In genomic region chr19:44161515-44161914, GRCm38 (mm10) we compare ENCODE assay signal across 11 mouse cellular contexts. TPM values are rescaled to one million over a fixed set of nuclear protein-coding genes. Genes with fewer than 3 reads are reported as not detected.
DNase-seq lines count a peak whose midpoint lies in the region; ATAC-seq and TF ChIP-seq lines count a peak whose summit lies in the region.
"Had no signal": no experiment of that assay in that cellular context is flagged by ENCODE, and none has a peak within 500 bp of the region (broad histone marks: within the 10 kb centered on the region; RNA-seq: fewer than 3 reads in every experiment).

No protein-coding gene starts in this region.

- H3K4me2 ChIP-seq in lung, postnatal 0 days (replicated peaks; ENCODE audit: low read depth, low read length): no peak overlapping the region

- no peaks in the 10 kb centered on the region for H3K4me1 ChIP-seq in lung, postnatal 0 days (ENCODE audit: insufficient read depth, low read depth, low read length)
- no peaks in the 10 kb centered on the region for H3K4me1 ChIP-seq in cortical plate, adult 2 months (ENCODE audit: control insufficient read depth, insufficient read depth, low read length)
- H3K4me1 ChIP-seq: midbrain, embryonic 10.5 days had no signal

- no peak overlapping the region for H3K4me3 ChIP-seq in lung, postnatal 0 days (ENCODE audit: low read depth, low read length)
- no peak overlapping the region for H3K4me3 ChIP-seq in cortical plate, adult 2 months (ENCODE audit: insufficient read depth, low read length)
- H3K4me3 ChIP-seq: midbrain, embryonic 10.5 days had no signal

- H3K9ac ChIP-seq in lung, postnatal 0 days (replicated peaks; ENCODE audit: low read depth): no peak overlapping the region

- no peaks in the 10 kb centered on the region for H3K9me3 ChIP-seq in lung, postnatal 0 days (ENCODE audit: low read length)
- H3K9me3 ChIP-seq: midbrain, embryonic 10.5 days had no signal

- DNase-seq in frontal cortex, postnatal 25 days (ENCODE audit: low spot score in 2 of 2): no peak
- peak; percentile 70 for DNase-seq in lung, postnatal 0 days (ENCODE audit: low spot score)
- no peak for DNase-seq in lung, adult 18-20 months
- peak; percentile 48 for DNase-seq in retina, postnatal 1 day
- DNase-seq in urinary bladder, adult 2 months (ENCODE audit: low spot score): no peak
- DNase-seq in layer of hippocampus, adult 9-10 months (ENCODE audit: low spot score): no peak
- DNase-seq: cerebellum, adult 9-11 months; layer of hippocampus, postnatal 36 days had no signal

- no peak for TF ChIP-seq EP300 in lung, postnatal 0 days (IDR thresholded peaks at IDR 0.05)

- ATAC-seq in frontal cortex, adult (ENCODE audit: low TSS enrichment): peak; percentile 62; the same call in 1 of the 2 replicates
- ATAC-seq in lung, postnatal 0 days: no peak

- no peak overlapping the region for H3K27ac ChIP-seq in lung, postnatal 0 days (ENCODE audit: low read length)
- H3K27ac ChIP-seq in cortical plate, adult 2 months (ENCODE audit: insufficient read depth, low read length): no peak overlapping the region
- H3K27ac ChIP-seq: midbrain, embryonic 10.5 days had no signal

- WGBS in lung, postnatal 0 days: 4% methylated on average over 3 of the region's 3 CpGs

- H3K36me3 ChIP-seq in lung, postnatal 0 days (ENCODE audit: insufficient read depth, low read length): no peaks in the 10 kb centered on the region
- H3K36me3 ChIP-seq: midbrain, embryonic 10.5 days had no signal

- no peaks in the 10 kb centered on the region for H3K27me3 ChIP-seq in lung, postnatal 0 days (replicated peaks; ENCODE audit: insufficient read depth, low read length)

- no peak for TF ChIP-seq POLR2A in cortical plate, adult 2 months (IDR thresholded peaks at IDR 0.05; ENCODE audit: extremely low read depth, insufficient read depth, low read length)

- TF ChIP-seq CTCF in lung, postnatal 0 days (IDR thresholded peaks at IDR 0.05): peak; percentile 75
- TF ChIP-seq CTCF in cortical plate, adult 2 months (IDR thresholded peaks at IDR 0.05; ENCODE audit: extremely low read depth, insufficient read depth, low read length): peak; percentile 42; the same call in 1 of the 2 replicates

RNA-seq across cellular contexts. Expression of gene Bloc1s2, which starts 15.3 kb away (rescaled TPM):
- polyA plus RNA-seq in lung, postnatal 0 days (2015; fragmentation: Nextera tagmentation; extraction: Ambion mirVana): 62.0 and 63.5 TPM in 2 replicates
- polyA plus RNA-seq in cortical plate, adult 2 months (2012; rRNA removed): 89.3 and 91.0 TPM in 2 replicates
- polyA plus RNA-seq in urinary bladder, adult 2 months (2012; rRNA removed): 54.2 and 61.4 TPM in 2 replicates

RNA-seq across cellular contexts. Expression of gene Cwf19l1, which starts 25.8 kb away (rescaled TPM):
- 14.2 and 18.5 TPM in 2 replicates for polyA plus RNA-seq in lung, postnatal 0 days (2015; fragmentation: Nextera tagmentation; extraction: Ambion mirVana)
- 23.7 and 25.2 TPM in 2 replicates for polyA plus RNA-seq in cortical plate, adult 2 months (2012; rRNA removed)
- polyA plus RNA-seq in urinary bladder, adult 2 months (2012; rRNA removed): 15.0 and 17.0 TPM in 2 replicates

RNA-seq across cellular contexts. Expression of gene Pkd2l1, which starts 30.7 kb away (rescaled TPM):
- 0.04 and 0.05 TPM in 2 replicates for polyA plus RNA-seq in lung, postnatal 0 days (2015; fragmentation: Nextera tagmentation; extraction: Ambion mirVana)
- 1.1 and 1.5 TPM in 2 replicates for polyA plus RNA-seq in cortical plate, adult 2 months (2012; rRNA removed)
- 0.01 TPM in 1 of 2 replicates, not detected in the other for polyA plus RNA-seq in urinary bladder, adult 2 months (2012; rRNA removed)
- polyA plus RNA-seq: midbrain, embryonic 10.5 days had no signal

RNA-seq across cellular contexts. Expression of gene Scd3, which starts 41.6 kb away (rescaled TPM):
- polyA plus RNA-seq in lung, postnatal 0 days (2015; fragmentation: Nextera tagmentation; extraction: Ambion mirVana): 0.50 and 0.60 TPM in 2 replicates
- polyA plus RNA-seq in cortical plate, adult 2 months (2012; rRNA removed): 4.9 and 5.6 TPM in 2 replicates
- polyA plus RNA-seq in urinary bladder, adult 2 months (2012; rRNA removed): 0.01 and 0.28 TPM in 2 replicates

RNA-seq across cellular contexts. Expression of gene Chuk, which starts 54.2 kb away (rescaled TPM):
- 32.8 and 33.4 TPM in 2 replicates for polyA plus RNA-seq in lung, postnatal 0 days (2015; fragmentation: Nextera tagmentation; extraction: Ambion mirVana)
- 102 and 109 TPM in 2 replicates for polyA plus RNA-seq in cortical plate, adult 2 months (2012; rRNA removed)
- 53.4 and 70.8 TPM in 2 replicates for polyA plus RNA-seq in urinary bladder, adult 2 months (2012; rRNA removed)

Comparison
In these comparisons a context has a peak if more than half of its experiments do, and no peak if none do; other contexts are left out.
1. DNase-seq: peak in lung, postnatal 0 days (single experiment) and retina, postnatal 1 day (single experiment); none in frontal cortex, postnatal 25 days (0 of 2), lung, adult 18-20 months (0 of 2), urinary bladder, adult 2 months (single experiment) and layer of hippocampus, adult 9-10 months (single experiment).